Mouse (Mus musculus): ENCODE results near the gene Gclm. TPM values are rescaled to one million over a fixed set of nuclear protein-coding genes. Genes with fewer than 3 reads are reported as not detected.

Gene Gclm
- total RNA-seq, 2 experiments from 2014 or later = 79.2 to 84.4 TPM

- DNase-seq = peak in 1 of 2 experiments; percentile 62
Measured at GRCm38 (mm10) chr3:122293223-122293953, 48.0 kb downstream of the Gclm start.

- DNase-seq = peak; percentile 92 to 93
Measured at GRCm38 (mm10) chr3:122293954-122294850, 48.8 kb downstream of the Gclm start, which contains the start of gene Bcar3. Gene Bcar3, plus strand, starts transcription at chr3:122294136.

GRCm38 (mm10) chr3:122295511-122295910 is 50.2 kb downstream of the Gclm start:
- peak in 1 of 2 experiments; percentile 42 for DNase-seq

GRCm38 (mm10) chr3:122296979-122297378 is 51.6 kb downstream of the Gclm start:
- DNase-seq = no peak

GRCm38 (mm10) chr3:122300983-122301919 is 55.9 kb downstream of the Gclm start:
- DNase-seq = peak; percentile 66 to 67

GRCm38 (mm10) chr3:122304560-122304959 is 59.2 kb downstream of the Gclm start:
- DNase-seq = no peak

- no peak for DNase-seq
Measured at GRCm38 (mm10) chr3:122307894-122308671, 62.7 kb downstream of the Gclm start.

- no peak for DNase-seq
Measured at GRCm38 (mm10) chr3:122308981-122309380, 63.6 kb downstream of the Gclm start.

- peak; percentile 73 to 78 for DNase-seq
Measured at GRCm38 (mm10) chr3:122312078-122312477, 66.7 kb downstream of the Gclm start.

GRCm38 (mm10) chr3:122312936-122313629 is 67.7 kb downstream of the Gclm start:
- DNase-seq = no peak

GRCm38 (mm10) chr3:122313936-122314335 is 68.6 kb downstream of the Gclm start:
- DNase-seq = no peak

GRCm38 (mm10) chr3:122316621-122317020 is 71.3 kb downstream of the Gclm start:
- DNase-seq = no peak

- no peak for DNase-seq
Measured at GRCm38 (mm10) chr3:122317339-122317738, 72.0 kb downstream of the Gclm start.

Small RNA genes within 50 kb of the gene (microRNA-seq; reads per million reads assigned to microRNA genes)
- 0 reads per million in 2 experiments for gene Gm22903
- 909 to 1,565 reads per million in 2 experiments for gene Mir760

Other genes with a start within 250 kb of the Gclm start
- 1 to 10 TPM; 1.4 to 2.2 TPM for gene Abca4, start 201.1 kb upstream of the Gclm start, total RNA-seq (2021)
- 10 to 100 TPM; 28.1 to 29.9 TPM for gene Dnttip2, start 28.8 kb downstream of the Gclm start, total RNA-seq (2021)
- 1 to 10 TPM; 8.0 to 9.1 TPM for gene Bcar3, start 48.6 kb downstream of the Gclm start, total RNA-seq (2021)

Measured in layer of hippocampus, postnatal 36 days (tissue).